Mouse (Mus musculus) c-Kit-negative CD71-positive TER-119-positive erythroid progenitor cells, embryonic 14.5 days (primary cell): ENCODE data around the gene Metap1d.

ENCODE experiments used
- DNase-seq: peaks from one replicate; pipeline ENCODE4 v3.0.0-alpha.2; 2013; ENCODE audit warnings: low read depth, low spot score

Gene Metap1d

GRCm38 (mm10) chr2:71544391-71545285 is 91.6 kb downstream of the Metap1d start:
- DNase-seq: no peak

GRCm38 (mm10) chr2:71545401-71545881 is 92.4 kb downstream of the Metap1d start:
- no peak for DNase-seq

- no peak for DNase-seq
Observed at GRCm38 (mm10) chr2:71545882-71546639, 93.0 kb downstream of the Metap1d start.

- no peak for DNase-seq
Observed at GRCm38 (mm10) chr2:71546640-71547071, 93.6 kb downstream of the Metap1d start, which contains the start of gene Dlx2. Dlx2 (minus strand) TSS chr2:71546754.

GRCm38 (mm10) chr2:71547829-71548228 is 94.8 kb downstream of the Metap1d start:
- peak; percentile 51 for DNase-seq

GRCm38 (mm10) chr2:71550330-71550729 is 97.3 kb downstream of the Metap1d start:
- DNase-seq: no peak

- no peak for DNase-seq
Observed at GRCm38 (mm10) chr2:71551704-71552103, 98.6 kb downstream of the Metap1d start.

GRCm38 (mm10) chr2:71556071-71556470 is 103.0 kb downstream of the Metap1d start:
- DNase-seq: no peak

GRCm38 (mm10) chr2:71566466-71566865 is 113.4 kb downstream of the Metap1d start:
- DNase-seq: no peak

GRCm38 (mm10) chr2:71573736-71574135 is 120.7 kb downstream of the Metap1d start:
- DNase-seq: no peak
